Mouse (Mus musculus): ENCODE data around the gene Hist1h2ad. TPM values are rescaled to one million over a fixed set of nuclear protein-coding genes. Genes with fewer than 3 reads are reported as not detected.
"Not testable (repeated sequence)": the region's sequence is repeated elsewhere in the genome, so short reads cannot be mapped to it uniquely, and the experiment has no call there.

The Hist1h2ad gene
- total RNA-seq, 2 experiments from 2014 or later, result 2.0 to 4.1 TPM

DNA sequence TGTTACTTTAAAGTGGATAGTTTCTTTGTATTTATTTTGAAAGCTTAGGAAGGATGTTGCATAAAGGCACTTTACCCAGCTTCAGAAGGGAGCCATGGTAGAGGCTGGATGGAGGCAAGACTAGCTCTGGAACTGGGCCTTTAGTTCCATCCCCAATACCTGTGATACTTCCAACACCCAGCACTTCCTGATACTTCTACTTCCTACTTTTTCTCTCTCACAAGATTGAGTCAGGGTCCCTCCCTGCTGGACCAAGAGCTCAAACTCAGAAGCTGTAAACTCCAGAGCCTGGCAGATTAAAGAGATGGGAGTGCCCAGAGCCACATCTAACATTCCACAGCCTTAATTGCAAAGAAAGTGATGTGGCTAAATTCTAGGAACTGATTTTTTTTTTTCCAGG, 10.2 kb downstream of the Hist1h2ad start:
- DNase-seq, result peak in 1 of 2 experiments; percentile 44

GRCm38 (mm10) chr13:23585029-23585441, 10.9 kb downstream of the Hist1h2ad start:
- peak; percentile 81 to 88 for DNase-seq

GRCm38 (mm10) chr13:23585442-23586098, 11.4 kb downstream of the Hist1h2ad start:
- DNase-seq, result peak; percentile 87

DNA sequence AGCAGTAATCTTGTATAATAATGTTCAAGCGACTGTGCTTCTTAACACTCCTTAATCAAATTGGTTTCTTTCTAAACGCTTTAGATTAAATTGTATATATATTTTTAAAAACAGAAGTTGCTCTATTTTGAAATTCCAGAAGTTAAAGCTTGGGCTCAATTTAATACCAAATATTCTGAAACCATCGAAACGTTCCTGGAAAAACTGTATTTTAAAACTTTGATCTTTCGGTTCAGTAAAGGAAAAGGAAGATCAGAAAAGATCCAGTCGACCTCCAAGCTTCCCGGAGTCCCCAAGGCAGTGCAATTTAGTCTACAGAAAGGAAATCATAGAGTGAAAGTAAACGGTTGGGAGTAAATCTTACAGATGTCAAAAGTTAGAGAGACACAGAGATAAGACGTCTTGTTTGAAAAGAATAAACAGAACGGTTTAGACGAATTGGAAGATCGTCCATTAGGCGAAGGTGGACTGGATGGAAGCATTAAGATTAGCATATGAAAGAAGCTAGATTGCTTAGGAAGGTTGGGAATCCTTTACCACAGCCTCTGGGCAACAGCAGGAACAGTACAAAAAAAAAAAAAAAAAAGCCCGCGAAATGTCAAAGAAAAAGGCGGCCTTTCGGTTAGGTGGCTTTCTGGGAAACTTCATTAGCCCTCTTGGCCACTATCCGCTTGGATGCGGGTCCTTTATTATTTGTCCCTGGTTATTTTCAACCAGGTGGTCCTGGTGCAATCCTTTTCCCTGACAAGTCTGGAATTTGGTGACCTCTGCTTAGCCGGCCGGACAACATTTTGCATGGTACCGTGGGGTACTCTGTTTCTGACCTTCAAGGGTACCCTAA, 12.1 kb downstream of the Hist1h2ad start:
- peak in 1 of 2 experiments; percentile 39 for DNase-seq

- DNase-seq, result no peak
Measured at GRCm38 (mm10) chr13:23586940-23587225, 12.7 kb downstream of the Hist1h2ad start.

DNA sequence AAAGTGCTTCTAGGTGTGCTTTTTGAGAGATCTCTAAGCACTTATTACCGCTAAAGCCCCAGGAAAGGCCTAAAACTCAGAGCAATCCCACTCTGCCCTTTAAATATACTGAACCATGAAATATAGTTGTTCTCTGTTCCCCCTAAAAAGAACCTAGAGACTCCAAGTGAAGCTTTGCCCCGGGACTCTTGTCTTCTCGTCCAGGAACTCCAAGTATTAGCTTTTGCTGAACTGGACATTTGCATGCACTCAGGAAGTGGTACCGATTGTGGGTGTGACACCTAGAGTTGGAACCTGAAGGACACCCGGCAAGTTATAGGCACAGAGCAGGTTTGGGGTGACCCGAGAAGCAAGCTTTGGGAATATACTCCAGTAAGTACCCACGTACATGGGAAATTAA, 17.0 kb downstream of the Hist1h2ad start:
- DNase-seq, result no peak

DNA sequence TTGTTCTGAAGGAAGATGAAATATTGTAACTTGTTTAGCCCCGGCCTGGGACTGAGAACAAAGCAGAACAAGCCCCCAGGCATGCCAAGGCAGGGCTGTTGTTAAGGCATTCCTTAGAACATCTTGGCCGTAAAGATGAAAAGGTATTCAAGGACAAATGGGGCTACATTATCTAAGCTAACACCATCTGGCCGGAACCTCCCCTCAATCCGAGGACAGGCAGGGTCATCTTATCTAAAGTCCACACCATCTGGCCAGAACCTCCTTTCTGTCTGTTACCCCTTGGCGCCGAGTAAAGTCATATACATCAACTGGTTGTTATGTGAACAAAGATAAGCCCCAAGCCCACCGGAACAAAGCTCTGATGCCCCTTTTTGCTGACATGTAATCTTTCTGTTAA, 17.7 kb downstream of the Hist1h2ad start:
- DNase-seq, result not testable (repeated sequence)

DNA sequence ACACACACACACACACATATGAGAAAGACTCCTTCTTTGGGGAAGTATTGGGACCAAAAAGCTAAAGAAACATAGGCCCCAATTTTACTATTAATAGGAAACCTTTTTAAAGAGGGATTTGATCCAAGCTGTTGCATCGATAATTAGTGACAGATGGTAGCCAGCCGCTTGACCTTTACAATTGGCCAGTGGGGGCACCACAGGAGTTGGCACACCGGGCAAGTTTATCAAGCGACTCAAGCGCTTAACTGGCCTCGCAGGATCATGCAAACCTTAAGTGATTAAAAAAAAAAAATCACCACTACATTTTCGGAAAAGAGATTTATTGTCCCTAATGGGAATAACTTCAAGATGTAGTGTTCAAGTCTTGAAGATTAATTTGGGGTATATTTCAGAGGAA, 18.4 kb downstream of the Hist1h2ad start:
- no peak for DNase-seq

GRCm38 (mm10) chr13:23593051-23593770, 19.0 kb downstream of the Hist1h2ad start:
- no peak for DNase-seq

- no peak for DNase-seq
Measured at GRCm38 (mm10) chr13:23595185-23595584, 21.0 kb downstream of the Hist1h2ad start.

GRCm38 (mm10) chr13:23595622-23596372, 21.6 kb downstream of the Hist1h2ad start:
- DNase-seq, result no peak

DNA sequence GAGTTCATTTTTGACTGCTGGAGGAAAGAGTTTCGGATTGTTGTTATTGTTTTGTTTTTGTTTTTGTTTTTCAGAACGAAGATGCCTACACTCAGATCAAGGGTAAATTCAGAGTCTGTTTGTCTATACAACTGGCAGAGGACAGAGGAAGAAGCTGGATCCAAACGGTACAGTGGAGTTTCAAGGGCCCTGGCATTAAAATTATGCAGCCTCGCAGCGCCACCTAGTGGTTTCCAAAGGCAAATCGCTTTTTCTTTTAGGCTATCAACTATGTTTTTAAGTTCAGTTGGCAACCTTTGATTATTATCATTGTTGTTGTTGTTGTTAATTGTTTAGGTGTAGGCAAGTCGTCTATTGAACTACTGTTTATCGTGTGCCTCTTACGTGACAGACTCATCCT, 23.8 kb downstream of the Hist1h2ad start:
- peak; percentile 76 to 91 for DNase-seq

- no peak for DNase-seq
Measured at GRCm38 (mm10) chr13:23603182-23603699, 29.1 kb downstream of the Hist1h2ad start.

- DNase-seq, result no peak
Measured at GRCm38 (mm10) chr13:23604452-23604851, 30.3 kb downstream of the Hist1h2ad start.

- DNase-seq, result no peak
Measured at GRCm38 (mm10) chr13:23605052-23605451, 30.9 kb downstream of the Hist1h2ad start.

DNA sequence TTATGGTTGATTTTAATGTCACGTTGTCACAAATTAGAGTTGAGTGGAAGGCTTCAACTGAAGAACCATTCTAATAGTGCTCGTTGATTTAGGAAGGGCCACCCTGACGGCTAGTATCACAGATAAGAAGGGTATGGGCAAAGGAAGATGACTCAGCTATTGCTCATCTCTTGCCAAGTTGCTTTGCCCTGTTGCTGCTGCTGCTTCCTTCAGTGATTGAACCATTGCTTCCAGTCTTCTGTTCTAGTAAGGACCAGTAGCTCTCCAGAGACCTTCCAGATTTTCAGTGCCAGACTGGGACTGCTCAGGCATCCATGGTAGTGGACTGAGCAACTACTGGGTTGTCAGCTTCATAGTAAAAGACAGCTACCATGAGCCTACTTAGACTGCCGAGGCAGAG, 35.0 kb downstream of the Hist1h2ad start:
- no peak for DNase-seq

DNA sequence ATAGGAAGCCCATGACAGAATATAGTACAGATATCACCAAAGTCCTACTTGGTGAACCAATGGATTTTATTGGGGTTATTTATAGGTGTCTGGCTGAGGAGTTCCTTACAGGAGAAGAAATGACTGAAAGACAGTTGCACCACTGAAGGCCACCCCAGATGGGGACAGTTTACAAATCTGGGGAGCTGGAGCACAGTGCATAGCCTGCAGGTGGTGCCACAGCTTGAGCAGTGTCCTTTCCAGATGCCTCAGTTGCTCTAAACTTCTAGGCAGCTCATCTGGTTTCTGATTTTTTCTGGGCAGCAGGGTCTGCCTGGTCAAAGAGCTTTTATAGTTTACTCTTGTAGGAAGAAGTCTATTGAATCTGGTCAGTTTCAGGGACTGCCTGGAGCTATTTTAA, 35.7 kb downstream of the Hist1h2ad start:
- DNase-seq, result no peak

GRCm38 (mm10) chr13:23610393-23610792, 36.2 kb downstream of the Hist1h2ad start:
- no peak for DNase-seq

GRCm38 (mm10) chr13:23611638-23612037, 37.5 kb downstream of the Hist1h2ad start:
- DNase-seq, result no peak

DNA sequence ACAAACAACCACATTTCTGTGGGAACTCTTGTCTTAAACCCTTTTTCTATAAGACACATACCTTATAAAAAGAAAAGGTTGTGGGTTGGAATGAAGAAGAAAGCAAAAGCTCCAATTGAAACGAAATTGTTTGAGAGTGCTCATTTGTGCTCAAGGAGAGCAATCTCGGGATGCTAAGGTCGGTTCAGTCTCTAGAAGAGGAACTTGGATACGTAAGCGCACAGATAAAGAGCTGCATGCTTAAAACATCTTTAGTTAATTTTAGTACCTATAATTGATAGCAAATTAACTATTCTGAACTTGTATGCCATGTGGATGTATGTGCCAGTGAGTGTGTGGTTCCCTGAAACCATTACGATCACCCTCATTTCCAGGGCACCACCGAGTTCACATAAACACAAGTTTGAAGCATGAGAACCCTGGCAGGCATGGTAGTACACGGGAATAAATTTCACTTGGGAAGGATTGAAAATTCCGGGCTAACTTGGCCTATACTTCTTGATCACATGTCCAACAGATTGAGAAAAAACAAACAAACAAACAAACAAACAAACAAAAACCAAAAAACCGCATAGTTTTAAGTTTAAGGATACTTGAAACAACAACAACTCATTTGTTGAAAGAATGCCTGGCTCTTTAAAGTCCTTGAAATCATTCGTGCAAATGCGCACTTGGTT, 46.0 kb downstream of the Hist1h2ad start:
- DNase-seq, result no peak

DNA sequence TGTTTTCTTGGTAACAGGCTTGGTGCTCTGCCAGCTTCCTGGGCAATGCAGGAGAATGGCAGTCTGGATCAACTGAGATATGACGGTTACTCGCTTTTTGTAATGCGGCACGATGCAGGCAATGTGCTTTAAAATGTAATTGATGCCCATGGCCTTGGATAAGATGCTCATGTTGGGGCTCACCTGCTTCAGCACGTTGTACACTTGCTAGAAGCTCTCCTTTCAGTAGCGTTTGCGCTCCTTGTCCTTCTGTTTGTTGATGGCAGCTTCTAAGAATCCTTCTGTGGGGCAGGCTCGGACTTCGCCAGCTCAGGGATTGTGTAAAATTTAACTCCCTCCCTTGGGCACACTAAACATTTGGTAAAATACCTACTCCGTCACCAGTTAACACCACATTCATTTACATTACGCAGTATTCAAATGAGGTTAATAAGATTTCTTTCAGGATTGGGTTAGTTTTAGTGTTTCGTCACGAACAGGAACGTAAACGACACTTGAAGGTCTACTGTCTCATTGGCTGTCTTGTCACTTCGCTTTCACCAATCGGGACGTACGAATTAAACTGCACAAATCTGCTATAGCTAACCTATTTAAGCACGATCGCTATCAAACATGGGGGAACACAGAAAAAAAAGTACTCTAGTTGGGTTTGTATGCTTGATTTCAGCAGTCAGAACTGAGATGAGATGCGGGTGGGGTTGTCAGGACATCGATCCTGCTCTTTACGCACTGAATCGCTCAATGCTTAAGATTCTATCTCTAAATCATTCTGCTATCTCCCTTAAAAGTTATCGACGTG, 46.8 kb downstream of the Hist1h2ad start, which contains the start of gene Hist1h2be:
Gene Hist1h2be (minus strand): TSS at position 392 of the 799 bp plus-strand sequence.
- peak; percentile 79 to 87 for DNase-seq

Data from heart, adult 18-20 months (tissue).